Mouse (Mus musculus): ENCODE data around the gene AC124502.3.
"Not testable (repeated sequence)": the region's sequence is repeated elsewhere in the genome, so short reads cannot be mapped to it uniquely, and the experiment has no call there.

Gene AC124502.3

DNA sequence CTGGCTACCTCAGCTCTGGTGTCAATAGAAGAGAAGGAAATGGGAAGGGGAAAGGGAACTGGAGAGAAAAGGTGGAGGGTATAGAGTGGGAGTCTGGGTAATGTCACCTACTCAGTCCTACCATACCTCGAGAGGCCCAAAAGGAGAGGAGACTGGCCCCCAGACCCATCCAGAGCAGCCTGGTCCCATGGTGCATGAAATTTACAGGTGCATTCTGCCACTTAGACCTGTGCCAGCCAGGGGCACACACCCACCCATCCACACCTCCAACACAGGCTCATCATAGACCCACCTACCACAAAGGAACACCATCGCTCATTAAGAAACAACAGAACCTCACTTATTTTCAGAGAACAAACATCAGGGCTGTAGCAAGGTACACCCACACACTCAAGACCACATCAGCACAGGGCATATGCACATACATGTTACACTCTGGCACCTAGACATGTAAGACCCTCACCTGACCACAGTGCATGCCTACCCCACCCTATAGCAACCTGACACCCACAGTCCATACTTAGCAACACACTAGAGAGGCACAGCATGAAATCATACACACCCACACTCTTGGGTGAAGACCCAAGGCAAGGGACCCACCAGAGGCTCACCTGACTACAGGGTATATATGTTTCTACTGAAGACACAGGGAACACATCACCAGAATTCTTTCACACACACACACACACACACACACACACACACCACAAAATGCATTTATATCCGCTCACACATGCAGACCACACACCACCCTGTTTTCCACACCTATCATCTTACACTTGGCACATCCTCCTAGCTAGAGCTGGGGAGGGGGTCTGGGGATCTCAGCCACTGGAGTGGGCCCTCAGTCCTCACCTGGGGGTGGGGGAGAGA is 45.5 kb downstream of the AC124502.3 start:
- DNase-seq (ENCODE audit: low spot score in 2 of 2): peak; percentile 42 to 60

DNA sequence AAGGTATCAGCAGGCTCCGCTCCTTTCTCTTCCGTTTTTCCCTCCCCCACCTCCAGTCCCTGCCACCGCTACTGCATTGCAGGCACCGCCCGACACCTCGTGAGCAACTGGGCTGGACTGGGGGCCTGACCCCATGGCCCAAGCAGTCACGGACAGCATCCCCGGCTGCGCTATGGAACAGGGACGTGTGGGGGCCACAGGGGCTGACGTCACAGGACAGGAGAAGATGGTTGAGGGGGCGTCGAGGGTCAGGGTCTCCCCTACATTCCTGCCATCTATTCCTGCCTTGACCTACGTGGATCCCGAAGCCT is 46.1 kb downstream of the AC124502.3 start:
- DNase-seq (ENCODE audit: low spot score in 2 of 2): peak in 1 of 2 experiments; percentile 32

DNA sequence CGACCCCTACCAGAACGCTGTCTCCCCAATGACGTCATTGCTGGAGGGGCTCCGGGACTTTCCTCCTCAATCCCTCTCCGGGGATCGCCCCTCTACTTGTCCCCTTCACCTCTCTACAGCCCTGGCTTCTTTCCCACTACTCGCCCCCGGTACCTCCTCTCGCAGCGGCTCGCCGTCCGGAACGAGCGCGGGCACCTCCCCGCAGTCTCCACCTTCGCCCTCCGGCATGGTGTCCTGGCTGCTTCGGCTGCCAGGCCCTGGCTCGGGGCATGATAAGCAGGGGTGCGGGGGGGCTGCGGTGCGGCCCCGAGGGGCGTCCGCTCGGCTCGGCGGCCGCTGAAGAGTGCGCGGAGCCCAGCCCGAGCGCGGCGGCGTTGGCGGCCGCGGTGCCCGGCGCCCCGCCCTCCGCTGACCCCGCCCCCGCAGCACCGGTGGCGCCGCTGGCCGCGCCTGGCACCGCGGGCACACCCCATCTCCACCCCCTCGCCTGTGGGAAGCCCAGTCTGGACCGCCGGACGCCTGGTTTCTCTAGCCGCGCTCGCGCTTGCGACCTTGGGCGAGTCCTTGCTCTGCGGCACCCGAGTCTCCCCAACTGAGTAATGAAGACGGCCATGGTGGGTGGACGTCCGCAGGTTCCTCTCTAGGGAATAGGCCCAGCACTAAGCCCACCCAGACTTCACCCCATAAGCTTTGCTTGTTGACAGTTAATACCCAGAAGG is 46.6 kb downstream of the AC124502.3 start, which contains the start of gene Tmem151a:
Tmem151a (minus strand) TSS at position 387 of the 719 bp plus-strand sequence.
- DNase-seq (ENCODE audit: low spot score in 2 of 2): peak; percentile 31 to 35

DNA sequence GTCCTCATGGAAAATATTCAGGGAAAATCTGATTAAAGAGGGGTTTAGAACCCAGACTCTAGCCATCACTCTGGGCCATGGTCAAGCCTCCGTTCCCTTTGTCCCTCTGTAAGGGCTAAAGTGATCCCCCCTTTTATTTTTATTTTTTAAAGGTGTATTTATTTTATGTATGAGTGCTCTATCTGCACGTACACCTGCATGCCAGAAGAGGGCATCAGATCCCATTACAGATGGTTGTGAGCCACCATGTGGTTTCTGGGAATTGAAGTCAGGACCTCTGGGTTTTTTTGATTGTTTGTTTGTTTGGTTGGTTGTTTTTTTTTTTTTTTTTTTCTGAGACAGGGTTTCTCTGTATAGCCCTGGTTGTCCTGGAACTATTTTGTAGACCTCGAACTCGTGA is 47.8 kb downstream of the AC124502.3 start:
- not testable (repeated sequence) for DNase-seq (ENCODE audit: low spot score in 2 of 2)

DNA sequence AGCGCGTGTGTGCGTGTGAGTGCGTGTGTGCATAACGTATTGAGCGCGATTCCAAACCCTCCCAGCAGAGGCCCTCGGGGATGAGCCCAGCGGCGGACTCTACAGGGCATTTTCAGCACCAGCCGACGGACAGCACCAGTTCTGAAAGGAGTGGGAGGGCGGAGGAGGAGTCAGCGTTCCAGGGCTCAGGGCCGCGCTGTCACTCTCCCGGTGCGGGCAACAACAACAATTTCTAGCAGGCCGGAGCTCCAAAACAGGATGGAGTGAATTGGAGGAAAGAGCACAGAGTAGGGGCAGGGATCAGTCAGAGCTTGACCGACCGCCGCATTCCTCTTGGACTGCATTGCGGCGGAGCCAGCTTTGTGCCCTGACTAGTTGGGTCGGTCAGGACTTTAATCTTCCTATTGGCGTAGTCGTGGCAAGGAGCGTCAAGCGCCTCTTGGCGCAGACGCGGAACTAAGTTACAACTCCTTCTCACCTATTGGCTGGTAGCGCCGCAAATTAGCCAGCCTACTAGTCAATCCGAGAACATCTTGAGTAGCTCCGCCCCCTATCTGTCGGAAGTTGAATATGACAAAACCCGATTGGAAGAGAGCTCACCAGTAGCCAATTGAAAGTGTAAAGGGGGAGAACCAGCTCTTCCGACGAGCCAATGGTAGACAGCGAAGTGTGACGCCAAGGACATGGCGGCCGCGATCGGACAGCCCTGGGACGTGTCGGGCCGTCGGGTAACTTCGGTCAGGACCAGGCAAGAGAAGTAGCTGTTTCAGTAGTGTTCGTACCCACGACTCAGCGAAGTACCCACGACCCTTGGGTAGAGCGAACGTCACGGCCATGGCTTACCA is 49.4 kb downstream of the AC124502.3 start, which contains the start of gene Yif1a:
Yif1a (plus strand) TSS at position 655 of the 845 bp plus-strand sequence.
- peak; percentile 94 for DNase-seq (ENCODE audit: low spot score in 2 of 2)

DNA sequence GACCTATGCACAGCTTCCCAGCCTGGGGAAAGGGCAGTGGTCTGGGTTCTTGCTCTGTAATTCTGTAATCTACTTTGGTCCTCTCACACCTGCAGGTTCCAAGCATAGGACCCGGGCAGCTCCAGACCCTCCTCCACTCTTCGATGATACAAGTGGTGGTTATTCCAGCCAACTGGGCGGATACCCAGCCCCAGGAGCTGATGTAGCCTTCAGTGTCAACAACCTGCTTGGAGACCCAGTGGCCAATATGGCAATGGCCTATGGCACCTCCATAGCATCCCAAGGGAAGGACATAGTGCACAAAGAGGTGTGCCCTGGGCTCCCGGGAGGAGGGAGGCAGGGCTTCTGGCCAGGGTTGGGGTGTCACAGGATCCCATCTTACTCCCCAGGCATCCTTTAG is 50.6 kb downstream of the AC124502.3 start:
- no peak for DNase-seq (ENCODE audit: low spot score in 2 of 2)

DNA sequence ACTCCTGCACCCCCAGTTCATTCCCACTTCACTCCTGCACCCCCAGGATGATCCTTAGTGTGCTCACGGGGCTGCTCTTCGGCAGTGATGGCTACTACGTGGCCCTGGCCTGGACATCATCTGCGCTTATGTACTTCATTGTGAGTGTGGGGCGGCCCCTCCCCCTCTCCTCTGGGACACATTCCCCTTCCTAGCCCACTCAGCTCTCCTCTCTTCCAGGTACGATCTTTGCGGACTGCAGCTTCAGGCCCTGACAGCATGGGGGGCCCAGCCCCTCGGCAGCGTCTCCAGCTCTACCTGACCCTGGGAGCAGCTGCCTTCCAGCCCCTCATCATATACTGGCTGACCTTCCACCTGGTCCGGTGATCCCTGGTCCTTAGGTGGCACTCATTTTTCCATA is 53.4 kb downstream of the AC124502.3 start:
- no peak for DNase-seq (ENCODE audit: low spot score in 2 of 2)

DNA sequence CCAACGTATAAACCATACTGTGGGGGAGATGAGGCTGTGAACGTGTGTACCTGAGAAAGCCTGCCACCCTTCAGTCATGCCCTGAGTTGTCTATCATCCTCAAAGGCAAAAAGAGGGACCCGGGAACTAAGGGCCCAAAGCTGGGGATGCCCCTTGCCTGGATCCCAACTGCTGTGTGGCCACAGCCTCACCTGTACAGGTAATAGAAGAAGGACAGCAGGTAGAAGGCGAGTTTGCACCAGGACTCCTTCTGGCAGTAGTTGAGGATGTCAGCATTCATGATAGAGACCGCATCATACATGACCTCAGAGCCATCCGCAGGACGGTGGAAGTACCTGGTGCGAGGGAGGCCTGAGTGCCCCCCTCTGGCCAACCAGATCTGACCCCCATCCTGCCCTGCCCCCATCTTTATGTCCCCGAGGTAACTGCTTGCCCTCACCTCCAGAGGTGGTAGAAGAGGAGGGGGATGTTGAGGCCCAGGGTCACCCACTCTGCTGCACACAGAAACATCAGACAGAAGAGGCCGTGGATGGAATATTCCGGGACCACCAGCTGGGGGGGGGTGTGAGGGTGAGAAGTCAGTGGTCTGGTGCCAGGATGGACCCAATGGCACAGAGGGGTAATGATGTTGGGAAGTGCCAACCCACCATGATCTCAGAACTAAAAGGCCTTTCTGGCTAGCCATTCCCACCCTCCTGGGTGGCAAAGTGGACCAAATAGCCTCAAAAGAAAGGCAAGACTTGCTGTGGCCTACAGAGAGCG is 55.0 kb downstream of the AC124502.3 start:
- no peak for DNase-seq (ENCODE audit: low spot score in 2 of 2)

DNA sequence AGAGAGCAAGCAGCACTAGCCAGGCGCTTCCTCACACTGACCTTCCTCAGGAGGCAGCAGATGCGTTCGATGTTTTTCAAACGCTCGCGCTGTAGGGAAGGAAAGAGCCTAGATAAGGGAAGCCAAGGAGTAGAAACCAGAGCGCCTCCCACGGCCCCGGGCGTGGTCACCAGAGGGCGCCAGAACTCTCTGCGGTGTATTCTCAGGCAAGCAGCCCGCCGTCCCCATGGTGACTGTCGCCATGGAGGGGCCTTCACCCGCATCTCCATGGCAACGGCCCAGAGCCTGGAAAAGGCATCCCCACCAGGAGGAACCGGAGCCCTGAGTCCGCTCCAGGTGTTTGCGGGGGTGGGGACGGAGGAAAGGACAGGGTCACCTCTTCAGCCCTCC is 55.5 kb downstream of the AC124502.3 start:
- DNase-seq (ENCODE audit: low spot score in 2 of 2): peak; percentile 77 to 85

DNA sequence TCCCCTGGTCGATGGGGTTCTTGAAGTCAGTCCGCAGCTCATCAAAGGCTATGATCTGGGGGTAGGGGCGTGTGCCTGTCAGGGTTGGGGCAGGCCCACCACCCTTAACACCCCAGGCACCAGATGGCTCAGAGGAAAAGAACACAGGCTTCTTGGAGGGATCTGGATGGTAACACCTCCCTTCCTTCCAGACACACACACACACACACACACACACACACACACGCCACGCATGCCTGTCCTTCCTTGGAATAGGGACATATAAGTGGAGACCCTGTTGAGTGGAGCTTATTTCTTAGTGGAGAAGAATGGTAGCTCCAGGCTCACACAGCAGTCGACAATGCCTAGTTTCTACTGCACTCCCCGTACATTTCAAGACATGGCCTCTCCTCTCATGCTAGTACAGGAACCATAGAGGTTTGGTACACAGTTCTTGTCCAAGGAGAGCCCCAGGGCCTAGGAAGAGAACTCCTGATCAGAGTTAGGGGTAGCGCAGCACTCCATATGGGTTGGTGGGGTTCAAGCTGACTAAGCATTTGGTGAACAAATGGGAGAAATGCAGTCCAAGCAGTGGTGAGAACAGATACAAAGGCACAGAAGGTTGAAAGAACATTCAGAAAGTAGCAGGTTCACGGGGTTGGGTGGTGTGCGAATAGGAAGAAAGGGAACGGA is 56.2 kb downstream of the AC124502.3 start:
- DNase-seq (ENCODE audit: low spot score in 2 of 2): no peak

DNA sequence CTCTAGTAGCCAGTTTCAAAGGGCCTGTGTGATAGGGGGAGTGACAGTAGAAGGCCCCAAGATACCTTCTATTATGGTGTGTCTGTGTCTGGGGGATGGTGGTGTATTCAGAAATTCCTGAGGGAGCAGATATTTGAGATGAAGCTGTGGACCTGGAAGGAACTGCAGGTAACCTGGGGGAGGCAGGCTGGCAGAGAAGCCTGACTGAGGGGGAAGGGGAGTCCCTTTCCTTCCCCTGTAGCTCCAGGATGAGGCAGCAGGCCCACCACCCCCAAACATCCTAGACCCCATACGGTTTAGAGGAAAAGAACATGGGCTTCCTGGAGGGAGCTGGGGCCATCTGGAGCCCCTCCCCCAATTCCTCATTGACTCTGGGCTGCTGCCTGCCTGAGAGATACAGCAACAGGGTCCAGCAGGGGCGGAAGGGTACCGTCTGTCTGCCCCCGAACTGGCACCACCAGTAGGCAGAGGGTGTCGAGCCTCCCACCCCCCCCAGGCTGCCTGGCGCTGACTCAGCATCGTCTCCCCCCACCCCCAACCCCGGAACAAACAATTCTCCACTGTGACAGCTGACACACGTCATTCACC is 57.3 kb downstream of the AC124502.3 start:
- no peak for DNase-seq (ENCODE audit: low spot score in 2 of 2)

DNA sequence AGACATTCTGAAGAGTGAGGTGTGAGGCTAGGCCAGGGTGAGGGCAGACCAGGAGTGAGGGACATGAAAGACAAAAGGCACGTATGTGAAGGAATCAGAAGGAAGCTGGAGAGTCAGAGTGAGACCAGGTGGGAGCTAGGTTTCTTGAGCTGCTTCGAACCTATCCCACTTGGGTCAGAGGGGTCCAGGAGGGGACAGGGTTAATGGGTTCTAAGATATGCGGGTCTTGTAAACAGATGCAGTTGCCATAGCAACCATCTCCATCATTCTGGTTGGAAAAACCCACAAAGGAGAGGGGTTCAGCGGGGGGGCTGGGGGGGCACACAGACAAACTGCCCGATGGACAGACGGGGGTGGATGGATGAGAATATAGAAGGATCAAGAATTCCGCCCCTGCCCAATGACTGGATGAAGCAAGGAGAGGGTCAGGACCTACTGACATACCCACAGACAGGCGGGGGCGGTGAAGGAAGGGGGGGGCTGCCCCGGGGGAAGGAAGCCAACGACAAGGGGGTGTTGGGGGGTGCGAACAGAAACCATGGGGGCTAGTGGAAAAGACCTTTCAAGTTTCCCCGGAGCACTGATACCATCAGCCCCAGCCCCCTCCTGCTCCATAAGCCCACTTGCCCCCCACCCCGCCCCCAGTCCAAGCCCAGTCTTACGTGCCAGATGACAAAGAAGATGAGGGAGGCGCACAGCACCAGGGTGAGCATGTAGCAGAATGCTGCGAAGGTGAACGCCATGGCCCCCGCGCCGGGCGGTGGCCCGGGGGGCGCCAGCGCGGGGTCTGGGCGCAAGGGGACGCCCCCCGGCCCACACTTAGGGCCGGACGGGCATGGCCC is 59.1 kb downstream of the AC124502.3 start:
- no peak for DNase-seq (ENCODE audit: low spot score in 2 of 2)

DNA sequence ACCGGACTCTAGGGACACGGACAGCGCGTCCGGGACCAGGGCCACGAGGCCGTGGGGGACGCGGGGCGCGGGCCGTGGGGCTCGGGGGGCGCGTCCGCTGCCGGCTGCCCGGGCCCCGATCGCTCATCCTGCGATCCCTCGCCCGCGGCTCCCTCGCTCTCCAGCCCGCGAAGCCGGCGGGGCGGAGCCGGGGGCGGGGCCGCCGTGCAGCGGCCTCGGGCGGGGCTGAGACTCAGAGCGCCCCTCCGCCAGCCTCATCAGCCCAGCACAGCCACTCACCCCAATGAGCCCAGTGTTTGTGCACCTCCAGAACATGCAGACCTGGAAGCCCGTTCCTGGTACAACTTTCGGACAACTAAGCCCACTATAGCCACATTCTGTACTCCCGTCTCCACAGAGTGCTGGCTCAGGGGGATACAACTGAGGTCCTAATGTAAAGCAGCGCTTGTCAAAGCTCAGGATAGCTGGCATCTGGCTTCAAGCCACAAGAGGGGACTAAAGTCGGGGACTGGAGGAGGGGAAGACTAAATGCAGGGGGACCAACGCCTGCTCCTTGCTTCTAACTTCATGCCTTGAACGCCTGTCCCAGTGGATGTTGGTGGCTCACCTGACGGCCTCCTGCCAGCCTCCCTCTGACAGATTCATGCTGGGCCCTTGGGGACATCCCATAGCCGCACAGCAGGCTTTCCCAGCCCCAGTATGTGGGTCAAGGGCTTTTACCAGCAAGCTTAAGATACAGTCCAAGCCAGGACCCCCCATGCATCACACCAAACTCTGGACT is 59.9 kb downstream of the AC124502.3 start, which contains the start of gene Cnih2:
Cnih2 (minus strand) TSS at position 159 of the 781 bp plus-strand sequence.
- DNase-seq (ENCODE audit: low spot score in 2 of 2): no peak
